Mouse (Mus musculus) liver, postnatal 0 days (tissue): Measurements from ENCODE around the gene Cdc14a. TPM values are rescaled to one million over a fixed set of nuclear protein-coding genes. Genes with fewer than 3 reads are reported as not detected.

Experiments
- ATAC-seq: fragments of 200-750 bp; cut with Nextera tagmentation; 2 replicates; pipeline ENCODE4 v1.8.0; 2017; ENCODE audit warnings: mild to moderate bottlenecking, moderate library complexity
- DNase-seq: peaks from one replicate; pipeline ENCODE4 v3.0.0-alpha.2; 2016
- H3K27ac ChIP-seq: fragments of 300-500 bp; sonication (generic); 2 replicates; pipeline ENCODE4 v1.5.1; 2014; ENCODE audit warnings: antibody characterized with exemption, moderate library complexity, mild to moderate bottlenecking, low read depth
- H3K27me3 ChIP-seq: fragments of 300-500 bp; sonication (generic); 2 replicates; pipeline ENCODE4 v1.6.1; 2014; ENCODE audit warnings: low read length, control low read depth, mixed read lengths; ENCODE audit not compliant: insufficient read depth
- H3K36me3 ChIP-seq: fragments of 300-500 bp; sonication (generic); replicated peaks from 2 replicates; pipeline ENCODE4 v1.6.1; 2014; ENCODE audit warnings: mild to moderate bottlenecking, control low read depth, low read length, moderate library complexity, mixed read lengths; ENCODE audit not compliant: insufficient read depth
- H3K4me1 ChIP-seq: fragments of 300-500 bp; sonication (generic); 2 replicates; pipeline ENCODE4 v1.6.1; 2014; ENCODE audit warnings: antibody characterized with exemption, mild to moderate bottlenecking, control low read depth; ENCODE audit not compliant: insufficient read depth
- H3K4me2 ChIP-seq: fragments of 300-500 bp; sonication (generic); 2 replicates; pipeline ENCODE4 v1.6.1; 2014; ENCODE audit warnings: low read depth, mild to moderate bottlenecking, low read length, moderate library complexity, mixed read lengths
- H3K4me3 ChIP-seq: fragments of 300-500 bp; sonication (generic); 2 replicates; pipeline ENCODE4 v1.5.1; 2014; ENCODE audit warnings: low read depth, low read length
- H3K9ac ChIP-seq: fragments of 300-500 bp; sonication (generic); replicated peaks from 2 replicates; pipeline ENCODE4 v1.6.1; 2014; ENCODE audit warnings: mild to moderate bottlenecking, moderate library complexity
- H3K9me3 ChIP-seq: fragments of 300-500 bp; sonication (generic); 2 replicates; pipeline ENCODE4 v1.6.1; 2016; ENCODE audit warnings: mild to moderate bottlenecking, control low read depth, low read length, mixed read lengths
- CTCF ChIP-seq: sonication (generic); IDR thresholded peaks from 2 replicates; pipeline ENCODE4 v1.5.1; 2016; ENCODE audit warnings: antibody characterized with exemption, low read depth
- EP300 ChIP-seq: IDR thresholded peaks from 2 replicates; pipeline ENCODE4 v1.6.1; 2016; ENCODE audit warnings: antibody characterized with exemption, low read depth, mild to moderate bottlenecking
- WGBS: fragments of 180-500 bp; shearing (Covaris S2); extraction: QIAGEN DNeasy Blood & Tissue Kit; methylation state at CpG from one replicate; pipeline ENCODE4 v1.1.7; 2014; ENCODE audit not compliant: insufficient replicate concordance; 5-methylcytosine and 5-hydroxymethylcytosine counted together
- polyA plus RNA-seq: library from polyadenylated mRNA; unstranded; fragments of >200 nt; fragmentation: Nextera tagmentation; extraction: Ambion mirVana; gene quantifications from 2 replicates; pipeline ENCODE4 v1.2.1, GENCODE M21; 2015

The Cdc14a gene
- polyA plus RNA-seq, 1 experiment from 2014 or later = 1.5 TPM

- H3K4me2 ChIP-seq = no peak overlapping the region
- TF ChIP-seq CTCF (no peak), EP300 (no peak)
- 93% methylated on average over 5 of the region's 5 CpGs for WGBS
- no peak overlapping the region for H3K9ac ChIP-seq
- no peak for DNase-seq
- no peaks in the 10 kb centered on the region for H3K9me3 ChIP-seq
- ATAC-seq = no peak
- H3K36me3 ChIP-seq = no peaks in the 10 kb centered on the region
- no peak overlapping the region for H3K27ac ChIP-seq
- H3K4me3 ChIP-seq = no peak overlapping the region
- no peaks in the 10 kb centered on the region for H3K27me3 ChIP-seq
- no peaks in the 10 kb centered on the region for H3K4me1 ChIP-seq
Measured at GRCm38 (mm10) chr3:116319696-116320095, 104.1 kb downstream of the Cdc14a start.

- Histone ChIP-seq H3K9ac (no peak overlapping the region), H3K9me3 (no peaks in the 10 kb centered on the region), H3K27me3 (no peaks in the 10 kb centered on the region), H3K4me2 (no peak overlapping the region), H3K4me1 (no peaks in the 10 kb centered on the region), H3K36me3 (peaks cover 2% of the 10 kb centered on the region; the same call in 1 of the 2 replicates), H3K4me3 (no peak overlapping the region), H3K27ac (no peak overlapping the region)
- no peak for DNase-seq
- 91% methylated on average over 4 of the region's 4 CpGs for WGBS
- no peak for ATAC-seq
- no peak for TF ChIP-seq EP300
- TF ChIP-seq CTCF = no peak
Measured at GRCm38 (mm10) chr3:116311838-116312237, 112.0 kb downstream of the Cdc14a start.

- Histone ChIP-seq H3K36me3 (peaks cover 2% of the 10 kb centered on the region; the same call in 1 of the 2 replicates), H3K4me2 (no peak overlapping the region), H3K27me3 (no peaks in the 10 kb centered on the region), H3K9me3 (no peaks in the 10 kb centered on the region), H3K9ac (no peak overlapping the region), H3K27ac (no peak overlapping the region), H3K4me1 (no peaks in the 10 kb centered on the region), H3K4me3 (no peak overlapping the region)
- DNase-seq (no peak), ATAC-seq (no peak)
- TF ChIP-seq EP300 = no peak
- no peak for TF ChIP-seq CTCF
- 74% methylated on average over 2 of the region's 2 CpGs for WGBS
Measured at GRCm38 (mm10) chr3:116311173-116311572, 112.7 kb downstream of the Cdc14a start.

DNA sequence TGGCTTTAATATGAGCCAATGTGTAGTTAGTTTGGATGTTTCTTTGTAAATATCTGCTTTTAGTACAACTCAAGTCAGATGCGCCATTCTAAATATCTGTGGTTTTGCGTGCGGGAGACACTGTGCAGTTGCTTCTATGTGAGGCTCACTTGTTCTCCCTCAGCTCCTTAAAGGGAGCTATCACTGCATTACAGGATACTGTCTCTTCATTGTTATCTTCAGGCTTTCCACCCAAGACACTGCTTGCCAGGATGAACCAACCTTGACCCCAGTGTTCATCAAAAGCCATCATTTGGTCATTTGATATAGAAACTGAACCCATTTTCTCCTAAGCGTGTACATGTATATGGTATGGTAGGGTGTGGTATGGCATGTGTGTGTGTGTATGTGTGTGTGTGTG lies 113.2 kb downstream of the Cdc14a start:
- Histone ChIP-seq H3K27me3 (no peaks in the 10 kb centered on the region), H3K9me3 (no peaks in the 10 kb centered on the region), H3K36me3 (peaks cover 2% of the 10 kb centered on the region; the same call in 1 of the 2 replicates), H3K4me3 (no peak overlapping the region), H3K9ac (no peak overlapping the region), H3K27ac (no peak overlapping the region), H3K4me1 (no peaks in the 10 kb centered on the region), H3K4me2 (no peak overlapping the region)
- ATAC-seq = no peak
- WGBS = 84% methylated on average over 4 of the region's 4 CpGs
- no peak for TF ChIP-seq EP300
- TF ChIP-seq CTCF = no peak
- no peak for DNase-seq

- Histone ChIP-seq H3K9me3 (no peaks in the 10 kb centered on the region), H3K4me1 (no peaks in the 10 kb centered on the region), H3K27me3 (no peaks in the 10 kb centered on the region), H3K27ac (no peak overlapping the region), H3K4me2 (no peak overlapping the region), H3K4me3 (no peak overlapping the region), H3K36me3 (peaks cover 2% of the 10 kb centered on the region; the same call in 1 of the 2 replicates), H3K9ac (no peak overlapping the region)
- ATAC-seq (no peak), DNase-seq (no peak)
- 92% methylated on average over 10 of the region's 10 CpGs for WGBS
- TF ChIP-seq CTCF (no peak), EP300 (no peak)
Measured at GRCm38 (mm10) chr3:116310033-116310432, 113.8 kb downstream of the Cdc14a start.

DNA sequence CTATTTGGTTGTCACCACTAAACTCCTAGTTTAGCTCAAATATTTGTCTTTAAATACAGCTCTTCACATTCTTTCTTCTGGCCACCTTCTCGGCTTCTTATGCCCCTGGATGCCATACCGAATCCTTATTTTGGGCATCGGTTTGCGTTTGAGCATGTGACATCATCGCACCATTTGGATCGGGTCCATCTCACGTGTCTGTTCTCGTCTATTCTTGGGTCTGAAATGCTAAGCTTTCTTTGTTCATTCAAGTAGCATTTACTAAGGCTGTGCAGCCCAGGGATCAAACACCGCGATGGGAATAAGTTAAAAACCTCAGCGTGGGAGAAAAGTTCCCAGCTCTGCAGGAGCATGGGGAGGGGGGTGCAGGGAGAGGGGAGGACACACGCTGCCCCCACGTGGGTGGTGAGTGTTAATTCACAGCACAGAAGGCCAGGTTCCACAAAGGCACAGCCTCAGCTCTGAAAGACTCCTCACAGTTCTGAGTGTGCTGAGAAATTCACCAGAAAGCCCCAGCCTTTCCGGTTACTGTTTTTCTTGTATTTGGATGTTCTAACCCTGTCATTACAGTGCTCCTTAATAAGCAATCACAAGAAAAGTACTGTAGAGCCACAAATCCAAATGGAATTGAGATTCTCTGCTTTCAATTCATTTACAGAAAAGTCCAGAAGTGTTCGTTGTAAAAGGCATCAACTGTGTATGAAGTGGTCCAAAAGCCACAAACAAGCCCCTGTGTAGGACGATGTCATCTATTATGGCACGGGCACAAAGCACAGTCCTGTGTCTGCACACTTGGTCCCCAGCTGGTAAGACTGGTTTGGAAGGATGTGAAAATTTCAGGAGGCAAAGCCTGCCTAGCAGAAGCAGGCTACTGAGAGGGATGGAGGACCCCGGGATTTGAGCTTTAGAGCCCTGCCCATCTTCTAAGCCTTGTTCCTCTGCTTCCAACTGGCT lies 118.8 kb downstream of the Cdc14a start:
- ATAC-seq = no peak

More for the DNA sequence above, 118.8 kb downstream of the Cdc14a start:
- Histone ChIP-seq H3K4me1 (no peaks in the 10 kb centered on the region), H3K9ac (no peak overlapping the region), H3K27me3 (no peaks in the 10 kb centered on the region), H3K36me3 (no peaks in the 10 kb centered on the region), H3K4me2 (no peak overlapping the region), H3K4me3 (no peak overlapping the region), H3K27ac (no peak overlapping the region), H3K9me3 (no peaks in the 10 kb centered on the region)
- WGBS = 82% methylated on average over 18 of the region's 18 CpGs
- peak; percentile 29 for DNase-seq
- peak; percentile 42 for TF ChIP-seq CTCF
- TF ChIP-seq EP300 = no peak
